Mouse (Mus musculus) limb, embryonic 12.5 days (tissue): ENCODE measurements at regions not wholly inside any gene's neighbourhood (a gene's known extent, or its start where the extent isn't known, plus 50 kb on each side); places are given as distances from the start of the nearest gene placed in this dataset.

Experiments used
- ATAC-seq: fragments of 200-750 bp; cut with Nextera tagmentation; 2 replicates; pipeline ENCODE4 v1.8.0; 2017; ENCODE audit warnings: low read depth, moderate TSS enrichment; ENCODE audit not compliant: insufficient number of reproducible peaks, insufficient read depth, low FRiP score, low TSS enrichment
- H3K27ac ChIP-seq: fragments of 300-500 bp; sonication (generic); 2 replicates; pipeline ENCODE4 v1.5.1; 2016; ENCODE audit warnings: mild to moderate bottlenecking, moderate library complexity
- H3K27me3 ChIP-seq: fragments of 300-500 bp; sonication (generic); 2 replicates; pipeline ENCODE4 v1.6.1; 2016; ENCODE audit warnings: mild to moderate bottlenecking, moderate library complexity
- H3K36me3 ChIP-seq: fragments of 300-500 bp; sonication (generic); 2 replicates; pipeline ENCODE4 v1.6.1; 2016; ENCODE audit warnings: mild to moderate bottlenecking, moderate library complexity
- H3K4me1 ChIP-seq: fragments of 300-500 bp; sonication (generic); replicated peaks from 2 replicates; pipeline ENCODE4 v1.6.1; 2016
- H3K4me2 ChIP-seq: fragments of 300-500 bp; sonication (generic); 2 replicates; pipeline ENCODE4 v1.6.1; 2016; ENCODE audit warnings: mild to moderate bottlenecking, moderate library complexity
- H3K4me3 ChIP-seq: fragments of 300-500 bp; sonication (generic); replicated peaks from 2 replicates; pipeline ENCODE4 v1.5.1; 2016; ENCODE audit warnings: mild to moderate bottlenecking
- H3K9ac ChIP-seq: fragments of 300-500 bp; sonication (generic); replicated peaks from 2 replicates; pipeline ENCODE4 v1.6.1; 2016; ENCODE audit warnings: mild to moderate bottlenecking, moderate library complexity
- H3K9me3 ChIP-seq: fragments of 300-500 bp; sonication (generic); 2 replicates; pipeline ENCODE4 v1.6.1; 2016; ENCODE audit warnings: mild to moderate bottlenecking, moderate library complexity
- WGBS: fragments of 180-500 bp; shearing (Covaris S2); methylation state at CpG from one replicate; pipeline ENCODE4 v1.1.7; 2016; 5-methylcytosine and 5-hydroxymethylcytosine counted together

GRCm38 (mm10) chr12:109918901-109919300 lies 318.8 kb upstream of the Rtl1 start:
- Histone ChIP-seq H3K4me2 (no peak overlapping the region), H3K4me3 (no peak overlapping the region), H3K36me3 (no peaks in the 10 kb centered on the region), H3K27ac (no peak overlapping the region), H3K4me1 (peaks cover 38% of the 10 kb centered on the region), H3K9ac (no peak overlapping the region), H3K27me3 (peaks cover 5% of the 10 kb centered on the region; the same call in 1 of the 2 replicates), H3K9me3 (no peaks in the 10 kb centered on the region; the same call in 1 of the 2 replicates)
- WGBS: 40% methylated on average over 8 of the region's 8 CpGs
- no peak for ATAC-seq

- Histone ChIP-seq H3K9me3 (no peaks in the 10 kb centered on the region), H3K27ac (peak overlapping the region; percentile 24; the same call in 1 of the 2 replicates), H3K4me2 (no peak overlapping the region), H3K36me3 (no peaks in the 10 kb centered on the region), H3K27me3 (peaks cover 5% of the 10 kb centered on the region; the same call in 1 of the 2 replicates), H3K4me3 (no peak overlapping the region), H3K4me1 (peaks cover 38% of the 10 kb centered on the region), H3K9ac (no peak overlapping the region)
- WGBS: 24% methylated on average over 10 of the region's 10 CpGs
- ATAC-seq: peak; percentile 56; the same call in 1 of the 2 replicates
Observed at GRCm38 (mm10) chr12:109922111-109922510, 322.0 kb upstream of the Rtl1 start.

GRCm38 (mm10) chr12:109925866-109926265 lies 325.7 kb upstream of the Rtl1 start:
- 77% methylated on average over 6 of the region's 6 CpGs for WGBS
- Histone ChIP-seq H3K36me3 (no peaks in the 10 kb centered on the region), H3K4me2 (no peak overlapping the region), H3K27ac (no peak overlapping the region), H3K9ac (no peak overlapping the region), H3K4me1 (peaks cover 17% of the 10 kb centered on the region), H3K4me3 (no peak overlapping the region), H3K9me3 (no peaks in the 10 kb centered on the region), H3K27me3 (no peaks in the 10 kb centered on the region)
- ATAC-seq: no peak

GRCm38 (mm10) chr12:109926643-109927042 lies 326.5 kb upstream of the Rtl1 start:
- Histone ChIP-seq H3K27ac (no peak overlapping the region), H3K36me3 (no peaks in the 10 kb centered on the region), H3K9me3 (no peaks in the 10 kb centered on the region), H3K4me1 (peaks cover 9% of the 10 kb centered on the region), H3K4me2 (no peak overlapping the region), H3K27me3 (no peaks in the 10 kb centered on the region), H3K9ac (no peak overlapping the region), H3K4me3 (no peak overlapping the region)
- no peak for ATAC-seq
- WGBS: 60% methylated on average over 12 of the region's 12 CpGs

- H3K4me1 ChIP-seq: peaks cover 44% of the 10 kb centered on the region
- ATAC-seq: no peak
- 82% methylated on average over 3 of the region's 3 CpGs for WGBS
Observed at GRCm38 (mm10) chr12:109946179-109946578, 332.7 kb upstream of the Dio3 start.

GRCm38 (mm10) chr12:109946936-109947335 lies 331.9 kb upstream of the Dio3 start:
- H3K9me3 ChIP-seq: peaks cover 6% of the 10 kb centered on the region; the same call in 1 of the 2 replicates
- 0 out of 2 replicates have a peak, but pooled peaks cover 7% of the 10 kb centered on the region for H3K27me3 ChIP-seq
- 37% methylated on average over 1 of the region's 1 CpGs for WGBS
- H3K4me1 ChIP-seq: peaks cover 48% of the 10 kb centered on the region
- H3K27ac ChIP-seq: no peak overlapping the region
- no peak for ATAC-seq
- H3K4me2 ChIP-seq: no peak overlapping the region
- no peaks in the 10 kb centered on the region for H3K36me3 ChIP-seq
- no peak overlapping the region for H3K9ac ChIP-seq
- H3K4me3 ChIP-seq: no peak overlapping the region

More at GRCm38 (mm10) chr12:109946179-109946578, 332.7 kb upstream of the Dio3 start:
- 0 out of 2 replicates have a peak, but pooled peaks cover 7% of the 10 kb centered on the region for H3K27me3 ChIP-seq
- peaks cover 6% of the 10 kb centered on the region; the same call in 1 of the 2 replicates for H3K9me3 ChIP-seq
- H3K9ac ChIP-seq: no peak overlapping the region
- H3K4me3 ChIP-seq: no peak overlapping the region
- no peaks in the 10 kb centered on the region for H3K36me3 ChIP-seq
- no peak overlapping the region for H3K27ac ChIP-seq
- no peak overlapping the region for H3K4me2 ChIP-seq

- WGBS: 27% methylated on average over 7 of the region's 7 CpGs
- peaks cover 6% of the 10 kb centered on the region; the same call in 1 of the 2 replicates for H3K9me3 ChIP-seq
- H3K4me1 ChIP-seq: peaks cover 46% of the 10 kb centered on the region
- 0 out of 2 replicates have a peak overlapping the region, but pooled peaks have one; percentile 41 for H3K27ac ChIP-seq
- no peak overlapping the region for H3K4me3 ChIP-seq
- 0 out of 2 replicates have a peak, but pooled peaks cover 7% of the 10 kb centered on the region for H3K27me3 ChIP-seq
- H3K9ac ChIP-seq: no peak overlapping the region
- ATAC-seq: no peak
- no peaks in the 10 kb centered on the region for H3K36me3 ChIP-seq
- peak overlapping the region; percentile 27 for H3K4me2 ChIP-seq
Observed at GRCm38 (mm10) chr12:109947886-109948433, 330.9 kb upstream of the Dio3 start.

- Histone ChIP-seq H3K9me3 (peaks cover 5% of the 10 kb centered on the region; the same call in 1 of the 2 replicates), H3K4me2 (peak overlapping the region; percentile 27), H3K36me3 (no peaks in the 10 kb centered on the region), H3K9ac (no peak overlapping the region), H3K4me1 (peaks cover 43% of the 10 kb centered on the region), H3K27ac (0 out of 2 replicates have a peak overlapping the region, but pooled peaks have one; percentile 41), H3K27me3 (0 out of 2 replicates have a peak, but pooled peaks cover 7% of the 10 kb centered on the region), H3K4me3 (no peak overlapping the region)
- no peak for ATAC-seq
- 15% methylated on average over 16 of the region's 16 CpGs for WGBS
Observed at GRCm38 (mm10) chr12:109948434-109948984, 330.4 kb upstream of the Dio3 start.

- Histone ChIP-seq H3K9ac (no peak overlapping the region), H3K9me3 (no peaks in the 10 kb centered on the region), H3K36me3 (no peaks in the 10 kb centered on the region), H3K27me3 (0 out of 2 replicates have a peak, but pooled peaks cover 7% of the 10 kb centered on the region), H3K27ac (no peak overlapping the region), H3K4me3 (no peak overlapping the region), H3K4me1 (peaks cover 43% of the 10 kb centered on the region), H3K4me2 (no peak overlapping the region)
- WGBS: 61% methylated on average over 17 of the region's 17 CpGs
- ATAC-seq: no peak
Observed at GRCm38 (mm10) chr12:109949231-109949965, 329.5 kb upstream of the Dio3 start.

GRCm38 (mm10) chr12:109950632-109951031 lies 328.2 kb upstream of the Dio3 start:
- WGBS: 29% methylated on average over 6 of the region's 6 CpGs
- ATAC-seq: no peak
- 0 out of 2 replicates have a peak overlapping the region, but pooled peaks have one; percentile 23 for H3K27ac ChIP-seq

GRCm38 (mm10) chr12:109951473-109951872 lies 327.4 kb upstream of the Dio3 start:
- WGBS: 90% methylated on average over 12 of the region's 12 CpGs
- H3K9me3 ChIP-seq: no peaks in the 10 kb centered on the region
- H3K4me1 ChIP-seq: peaks cover 43% of the 10 kb centered on the region
- ATAC-seq: no peak
- H3K27me3 ChIP-seq: 0 out of 2 replicates have a peak, but pooled peaks cover 5% of the 10 kb centered on the region
- no peaks in the 10 kb centered on the region for H3K36me3 ChIP-seq
- no peak overlapping the region for H3K4me2 ChIP-seq
- no peak overlapping the region for H3K4me3 ChIP-seq
- no peak overlapping the region for H3K9ac ChIP-seq
- no peak overlapping the region for H3K27ac ChIP-seq

More at GRCm38 (mm10) chr12:109950632-109951031, 328.2 kb upstream of the Dio3 start:
- H3K36me3 ChIP-seq: no peaks in the 10 kb centered on the region
- H3K9me3 ChIP-seq: no peaks in the 10 kb centered on the region
- no peak overlapping the region for H3K4me3 ChIP-seq
- peaks cover 43% of the 10 kb centered on the region for H3K4me1 ChIP-seq
- H3K4me2 ChIP-seq: no peak overlapping the region
- no peak overlapping the region; the same call in 1 of the 2 replicates for H3K9ac ChIP-seq
- H3K27me3 ChIP-seq: 0 out of 2 replicates have a peak, but pooled peaks cover 7% of the 10 kb centered on the region
